Mouse (Mus musculus): ENCODE data around the gene Inafm1. TPM values are rescaled to one million over a fixed set of nuclear protein-coding genes. Genes with fewer than 3 reads are reported as not detected.

The Inafm1 gene
- polyA plus RNA-seq (2012; rRNA removed), result 112 and 150 TPM in 2 replicates

GRCm38 (mm10) chr7:16273081-16273765 lies at the start of gene Inafm1:
Gene Inafm1 (minus strand): TSS chr7:16273617.

GRCm38 (mm10) chr7:16308093-16308492 lies 34.7 kb upstream of the Inafm1 start, which contains the start of gene Bbc3:
Gene Bbc3 (plus strand): TSS chr7:16308393.

GRCm38 (mm10) chr7:16286026-16286961 lies 12.9 kb upstream of the Inafm1 start, which contains the start of gene Ccdc9:
Gene Ccdc9 (minus strand): TSS chr7:16286795.

DNA sequence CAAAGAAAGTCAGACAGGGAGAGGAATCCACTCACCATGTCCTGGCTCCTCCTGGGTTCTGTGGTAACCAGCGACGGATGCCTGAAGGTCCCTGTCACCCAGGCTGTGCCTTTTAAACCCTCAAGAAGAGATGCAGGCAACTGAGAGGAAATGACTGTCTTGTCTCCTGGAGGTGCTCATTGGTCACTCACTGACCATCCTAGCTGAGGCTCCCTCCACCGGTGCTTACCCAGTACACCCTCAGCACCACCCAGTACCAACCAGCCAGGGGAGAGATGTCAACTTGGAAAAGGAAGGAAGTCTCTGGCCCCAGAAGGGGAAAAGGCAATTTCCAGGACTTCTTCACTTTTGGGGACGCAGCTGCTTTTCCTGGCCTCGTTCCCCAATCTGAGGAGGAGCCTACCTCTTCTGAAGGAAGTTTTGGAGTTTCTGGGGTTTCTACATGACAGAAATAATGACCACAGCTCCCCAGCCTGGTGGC lies 14.3 kb downstream of the Inafm1 start, which contains the start of gene C5ar1:
TSS of gene C5ar1 (minus strand) at position 431 of the 481 bp plus-strand sequence.

GRCm38 (mm10) chr7:16244067-16244466 lies 29.4 kb downstream of the Inafm1 start, which contains the start of gene C5ar2:
Gene C5ar2 (minus strand): TSS chr7:16244154.

Other genes with a start within 250 kb of the Inafm1 start
- 13.5 and 17.0 TPM in 2 replicates for gene Bicra, start 225.7 kb downstream of the Inafm1 start, polyA plus RNA-seq (2012; rRNA removed)
- 0.29 and 0.33 TPM in 2 replicates for gene Zfp541, start 211.8 kb downstream of the Inafm1 start, polyA plus RNA-seq (2012; rRNA removed)
- 244 and 259 TPM in 2 replicates for gene Napa, start 175.2 kb downstream of the Inafm1 start, polyA plus RNA-seq (2012; rRNA removed)
- 37.2 and 41.3 TPM in 2 replicates for gene Kptn, start 153.7 kb downstream of the Inafm1 start, polyA plus RNA-seq (2012; rRNA removed)
- 5.1 and 7.0 TPM in 2 replicates for gene Slc8a2, start 143.8 kb downstream of the Inafm1 start, polyA plus RNA-seq (2012; rRNA removed)
- 53.6 and 55.8 TPM in 2 replicates for gene Meis3, start 98.5 kb downstream of the Inafm1 start, polyA plus RNA-seq (2012; rRNA removed)
- 48.7 and 51.0 TPM in 2 replicates for gene Dhx34, start 51.6 kb downstream of the Inafm1 start, polyA plus RNA-seq (2012; rRNA removed)
- gene C5ar2, start 29.5 kb downstream of the Inafm1 start, polyA plus RNA-seq (2012; rRNA removed), result 0.87 and 0.90 TPM in 2 replicates
- 14.7 and 16.9 TPM in 2 replicates for gene C5ar1, start 14.1 kb downstream of the Inafm1 start, polyA plus RNA-seq (2012; rRNA removed)
- gene Ccdc9, start 13.2 kb upstream of the Inafm1 start, polyA plus RNA-seq (2012; rRNA removed), result 32.9 and 36.1 TPM in 2 replicates
- gene Bbc3, start 34.8 kb upstream of the Inafm1 start, polyA plus RNA-seq (2012; rRNA removed), result 51.7 and 62.6 TPM in 2 replicates
- gene Sae1, start 114.2 kb upstream of the Inafm1 start, polyA plus RNA-seq (2012; rRNA removed), result 25.4 and 31.6 TPM in 2 replicates
- gene Zc3h4, start 127.3 kb upstream of the Inafm1 start, polyA plus RNA-seq (2012; rRNA removed), result 54.3 and 55.5 TPM in 2 replicates
- 222 and 259 TPM in 2 replicates for gene Tmem160, start 179.2 kb upstream of the Inafm1 start, polyA plus RNA-seq (2012; rRNA removed)
- gene Npas1, start 204.1 kb upstream of the Inafm1 start, polyA plus RNA-seq (2012; rRNA removed), result not detected in 2 replicates

Measured in ovary, adult 2 months (tissue).